Mouse (Mus musculus): ENCODE data around the gene Gnptg.

- no peak for TF ChIP-seq CTCF (conservative IDR thresholded peaks at IDR 0.05; ENCODE audit: low read length)
- no peak for TF ChIP-seq NANOG (IDR thresholded peaks at IDR 0.05; ENCODE audit: borderline replicate concordance, low read length)
Measured at GRCm38 (mm10) chr17:25210680-25211466, 29.1 kb downstream of the Gnptg start.
